Mouse (Mus musculus): Measurements from ENCODE around the gene Cys1. TPM values are rescaled to one million over a fixed set of nuclear protein-coding genes. Genes with fewer than 3 reads are reported as not detected.

Gene Cys1
- total RNA-seq, 2 experiments from 2014 or later, result 2.8 to 3.4 TPM

- no peak for DNase-seq
Observed at GRCm38 (mm10) chr12:24697484-24698204, 16.0 kb upstream of the Cys1 start.

GRCm38 (mm10) chr12:24696500-24697483 lies 15.2 kb upstream of the Cys1 start:
- DNase-seq, result peak; percentile 94

- DNase-seq, result no peak
Observed at GRCm38 (mm10) chr12:24690351-24690750, 8.7 kb upstream of the Cys1 start.

GRCm38 (mm10) chr12:24686696-24687346 lies 5.2 kb upstream of the Cys1 start:
- no peak for DNase-seq

- DNase-seq, result no peak
Observed at GRCm38 (mm10) chr12:24686038-24686695, 4.6 kb upstream of the Cys1 start.

GRCm38 (mm10) chr12:24683461-24683860 lies 1.8 kb upstream of the Cys1 start:
- no peak for DNase-seq

GRCm38 (mm10) chr12:24682563-24682962 lies 950 bp upstream of the Cys1 start:
- DNase-seq, result peak; percentile 46

- peak; percentile 59 for DNase-seq
Observed at GRCm38 (mm10) chr12:24680492-24681285, 924 bp downstream of the Cys1 start.

- DNase-seq, result peak; percentile 57
Observed at GRCm38 (mm10) chr12:24680096-24680491, 1.5 kb downstream of the Cys1 start.

- DNase-seq, result no peak
Observed at GRCm38 (mm10) chr12:24662131-24662530, 19.5 kb downstream of the Cys1 start.

GRCm38 (mm10) chr12:24661100-24661499 lies 20.5 kb downstream of the Cys1 start:
- DNase-seq, result peak; percentile 53

- DNase-seq, result no peak
Observed at GRCm38 (mm10) chr12:24659923-24660322, 21.7 kb downstream of the Cys1 start.

- no peak for DNase-seq
Observed at GRCm38 (mm10) chr12:24658998-24659397, 22.6 kb downstream of the Cys1 start.

GRCm38 (mm10) chr12:24656436-24656835 lies 25.2 kb downstream of the Cys1 start:
- DNase-seq, result no peak

- no peak for DNase-seq
Observed at GRCm38 (mm10) chr12:24654065-24654862, 27.3 kb downstream of the Cys1 start.

GRCm38 (mm10) chr12:24651642-24652342 lies 29.8 kb downstream of the Cys1 start:
- DNase-seq, result peak; percentile 100

- DNase-seq, result peak; percentile 99
Observed at GRCm38 (mm10) chr12:24651063-24651557, 30.5 kb downstream of the Cys1 start, which contains the start of gene Klf11. Gene Klf11, plus strand, starts transcription at chr12:24651274.

GRCm38 (mm10) chr12:24650415-24651062 lies 31.1 kb downstream of the Cys1 start:
- no peak for DNase-seq

GRCm38 (mm10) chr12:24648094-24648493 lies 33.5 kb downstream of the Cys1 start:
- no peak for DNase-seq

Data from heart, postnatal 4 days (tissue).